Comparison of ENCODE assay signal across 39 mouse cellular contexts in the genomic region with DNA sequence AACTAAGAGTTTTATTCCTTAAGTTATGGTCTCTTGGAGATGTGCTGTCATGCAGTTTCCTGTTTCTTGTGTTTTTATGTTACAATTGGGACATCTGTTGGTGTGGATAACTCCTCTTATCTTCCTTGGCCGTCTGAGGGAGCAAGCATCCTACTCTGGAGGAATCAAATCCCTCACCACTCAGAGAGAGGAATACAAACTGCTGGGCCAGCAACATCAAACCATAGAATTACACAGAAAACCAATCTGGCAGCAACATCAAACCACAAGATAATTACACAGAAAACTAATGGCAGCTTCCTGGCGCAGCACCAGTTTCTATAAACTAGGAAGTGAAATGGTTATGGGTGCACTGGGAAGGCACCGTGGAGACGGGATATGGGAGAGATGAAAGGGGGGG. TPM values are rescaled to one million over a fixed set of nuclear protein-coding genes. Genes with fewer than 3 reads are reported as not detected.
DNase-seq lines count a peak whose midpoint lies in the region; ATAC-seq and TF ChIP-seq lines count a peak whose summit lies in the region.
"Had no signal": no experiment of that assay in that cellular context is flagged by ENCODE, and none has a peak within 500 bp of the region (broad histone marks: within the 10 kb centered on the region; RNA-seq: fewer than 3 reads in every experiment).

No protein-coding gene starts in this region.

- no peak for TF ChIP-seq POLR2A in MEL (IDR thresholded peaks at IDR 0.05; ENCODE audit: control insufficient read depth in 1 of 2, insufficient read depth in 1 of 2, low read depth in 1 of 2, low read length in 2 of 2, poor library complexity in 1 of 2)

- no peaks in the 10 kb centered on the region for H3K4me1 ChIP-seq in forebrain, embryonic 14.5 days (ENCODE audit: control insufficient read depth, insufficient read depth, low read length)
- no peaks in the 10 kb centered on the region for H3K4me1 ChIP-seq in forebrain, embryonic 12.5 days
- H3K4me1 ChIP-seq in kidney, embryonic 14.5 days (ENCODE audit: control insufficient read depth, insufficient read depth, low read length) = no peaks in the 10 kb centered on the region
- H3K4me1 ChIP-seq in MEL (ENCODE audit: control insufficient read depth in 1 of 2, insufficient read depth in 2 of 2, low read length in 2 of 2) = peaks cover 0 to 7% of the 10 kb centered on the region in 2 experiments; a peak in 1 of 4 replicates
- H3K4me1 ChIP-seq: embryonic facial prominence, embryonic 15.5 days; forebrain, embryonic 15.5 days; hindbrain, embryonic 10.5 days; limb, embryonic 10.5 days; limb, embryonic 15.5 days; liver, embryonic 13.5 days; midbrain, embryonic 10.5 days; neural tube, embryonic 13.5 days had no signal

- H3K9me3 ChIP-seq in forebrain, embryonic 14.5 days (replicated peaks; ENCODE audit: control insufficient read depth, low read length) = no peaks in the 10 kb centered on the region
- H3K9me3 ChIP-seq in forebrain, embryonic 12.5 days = no peaks in the 10 kb centered on the region
- H3K9me3 ChIP-seq in kidney, embryonic 14.5 days (ENCODE audit: control insufficient read depth, low read length) = no peaks in the 10 kb centered on the region
- no peaks in the 10 kb centered on the region for H3K9me3 ChIP-seq in MEL (replicated peaks; ENCODE audit: insufficient read depth, low read length)
- H3K9me3 ChIP-seq: embryonic facial prominence, embryonic 15.5 days; forebrain, embryonic 15.5 days; hindbrain, embryonic 10.5 days; limb, embryonic 10.5 days; limb, embryonic 15.5 days; liver, embryonic 13.5 days; midbrain, embryonic 10.5 days; neural tube, embryonic 13.5 days had no signal

- no peaks in the 10 kb centered on the region for H3K79me2 ChIP-seq in MEL (ENCODE audit: control insufficient read depth, insufficient read depth, low read length, poor library complexity)

- no peaks in the 10 kb centered on the region for H3K27me3 ChIP-seq in forebrain, embryonic 14.5 days (replicated peaks; ENCODE audit: control insufficient read depth, insufficient read depth, low read length)
- H3K27me3 ChIP-seq in forebrain, embryonic 12.5 days = peaks cover 3% of the 10 kb centered on the region; the same call in 1 of the 2 replicates
- H3K27me3 ChIP-seq in kidney, embryonic 14.5 days (ENCODE audit: control insufficient read depth, insufficient read depth, low read length) = peaks cover 8% of the 10 kb centered on the region; the same call in 1 of the 2 replicates
- peaks cover 0 to 5% of the 10 kb centered on the region in 2 experiments; a peak in 3 of 4 replicates for H3K27me3 ChIP-seq in MEL (ENCODE audit: control insufficient read depth in 1 of 2, insufficient read depth in 2 of 2, low read length in 2 of 2)
- H3K27me3 ChIP-seq: embryonic facial prominence, embryonic 15.5 days; forebrain, embryonic 15.5 days; limb, embryonic 15.5 days; liver, embryonic 13.5 days; neural tube, embryonic 13.5 days had no signal

- no peak for ATAC-seq in forebrain, embryonic 14.5 days
- no peak for ATAC-seq in forebrain, embryonic 12.5 days (ENCODE audit: low FRiP score)
- ATAC-seq in kidney, embryonic 14.5 days (ENCODE audit: low FRiP score, low TSS enrichment) = no peak
- peak; percentile 83 for ATAC-seq in common myeloid progenitor, adult 5-6 weeks (replicated peaks; ENCODE audit: low read depth, poor library complexity, severe bottlenecking)
- ATAC-seq in erythroblast, adult 5-6 weeks (replicated peaks; ENCODE audit: low FRiP score, poor library complexity, severe bottlenecking) = no peak
- ATAC-seq: forebrain, embryonic 15.5 days; hindbrain, embryonic 16.5 days; midbrain, embryonic 16.5 days had no signal

- TF ChIP-seq CTCF in MEL (IDR thresholded peaks at IDR 0.05 in 2 of 3, conservative IDR thresholded peaks at IDR 0.05 in 1 of 3; ENCODE audit: control insufficient read depth in 1 of 3, insufficient read depth in 1 of 3, low read depth in 2 of 3, low read length in 3 of 3, poor library complexity in 1 of 3, severe bottlenecking in 1 of 3) = no peak

- H3K9ac ChIP-seq in forebrain, embryonic 14.5 days (ENCODE audit: low read length) = no peak overlapping the region
- no peak overlapping the region for H3K9ac ChIP-seq in forebrain, embryonic 12.5 days
- no peak overlapping the region for H3K9ac ChIP-seq in kidney, embryonic 14.5 days (ENCODE audit: low read depth, low read length)
- no peak overlapping the region for H3K9ac ChIP-seq in MEL (ENCODE audit: control insufficient read depth, low read depth, low read length, poor library complexity, severe bottlenecking)
- H3K9ac ChIP-seq: embryonic facial prominence, embryonic 15.5 days; forebrain, embryonic 15.5 days; limb, embryonic 15.5 days; liver, embryonic 13.5 days; neural tube, embryonic 13.5 days had no signal

- TF ChIP-seq RAD21 in MEL (IDR thresholded peaks at IDR 0.05; ENCODE audit: low read depth, low read length) = no peak

- no peak overlapping the region for H3K27ac ChIP-seq in forebrain, embryonic 14.5 days (ENCODE audit: low read depth, low read length)
- no peak overlapping the region for H3K27ac ChIP-seq in forebrain, embryonic 12.5 days
- no peak overlapping the region for H3K27ac ChIP-seq in kidney, embryonic 14.5 days (ENCODE audit: low read depth, low read length)
- no peak overlapping the region for H3K27ac ChIP-seq in MEL (ENCODE audit: control insufficient read depth, low read depth, low read length)
- H3K27ac ChIP-seq: embryonic facial prominence, embryonic 15.5 days; forebrain, embryonic 15.5 days; heart, adult 2 months; hindbrain, embryonic 10.5 days; limb, embryonic 10.5 days; limb, embryonic 15.5 days; liver, embryonic 13.5 days; midbrain, embryonic 10.5 days; neural tube, embryonic 13.5 days had no signal

- no peak overlapping the region for H3K4me3 ChIP-seq in forebrain, embryonic 14.5 days (ENCODE audit: low read depth, low read length)
- no peak overlapping the region for H3K4me3 ChIP-seq in forebrain, embryonic 12.5 days (replicated peaks)
- no peak overlapping the region for H3K4me3 ChIP-seq in kidney, embryonic 14.5 days (ENCODE audit: low read length)
- no peak overlapping the region for H3K4me3 ChIP-seq in MEL (ENCODE audit: control insufficient read depth in 1 of 2, insufficient read depth in 1 of 2, low read depth in 2 of 2, low read length in 2 of 2)
- H3K4me3 ChIP-seq: embryonic facial prominence, embryonic 15.5 days; forebrain, embryonic 15.5 days; heart, adult 2 months; hindbrain, embryonic 10.5 days; limb, embryonic 10.5 days; limb, embryonic 15.5 days; liver, embryonic 13.5 days; midbrain, embryonic 10.5 days; neural tube, embryonic 13.5 days had no signal

- DNase-seq in forebrain, embryonic 14.5 days (ENCODE audit: low spot score) = peak; percentile 16
- peak; percentile 32 to 52 for DNase-seq in kidney, postnatal 4 days
- DNase-seq in MEL (ENCODE audit: low read depth, low spot score) = peak; percentile 60
- DNase-seq in ovary, postnatal 36 days (ENCODE audit: low spot score) = no peak
- DNase-seq: adrenal gland, adult 8-10 months; cerebellum, adult 9-10 months; cerebellum, postnatal 36 days; gastrocnemius, postnatal 36 days; heart, adult 2 months; heart, postnatal 14 days; kidney, adult 18-20 months; layer of hippocampus, postnatal 36 days; liver, embryonic 13.5 days; lung, postnatal 10 days; right cerebral cortex, postnatal 14 days; thymus, postnatal 36 days had no signal

- no peaks in the 10 kb centered on the region for H3K36me3 ChIP-seq in forebrain, embryonic 14.5 days (ENCODE audit: control insufficient read depth, insufficient read depth, low read length)
- H3K36me3 ChIP-seq in forebrain, embryonic 12.5 days (replicated peaks) = no peaks in the 10 kb centered on the region
- H3K36me3 ChIP-seq in kidney, embryonic 14.5 days (ENCODE audit: control insufficient read depth, insufficient read depth, low read length) = no peaks in the 10 kb centered on the region
- no peaks in the 10 kb centered on the region for H3K36me3 ChIP-seq in MEL (ENCODE audit: control insufficient read depth in 1 of 2, insufficient read depth in 2 of 2, low read length in 2 of 2)
- H3K36me3 ChIP-seq: embryonic facial prominence, embryonic 15.5 days; forebrain, embryonic 15.5 days; hindbrain, embryonic 10.5 days; limb, embryonic 10.5 days; limb, embryonic 15.5 days; liver, embryonic 13.5 days; midbrain, embryonic 10.5 days; neural tube, embryonic 13.5 days had no signal

- 76% methylated on average over 4 of the region's 4 CpGs for WGBS in forebrain, embryonic 14.5 days
- 87% methylated on average over 4 of the region's 4 CpGs for WGBS in forebrain, embryonic 12.5 days
- 72% methylated on average over 4 of the region's 4 CpGs for WGBS in kidney, embryonic 14.5 days

- no peak overlapping the region for H3K4me2 ChIP-seq in forebrain, embryonic 14.5 days (ENCODE audit: low read length)
- no peak overlapping the region for H3K4me2 ChIP-seq in forebrain, embryonic 12.5 days
- no peak overlapping the region for H3K4me2 ChIP-seq in kidney, embryonic 14.5 days (replicated peaks; ENCODE audit: low read depth, low read length)
- H3K4me2 ChIP-seq: embryonic facial prominence, embryonic 15.5 days; forebrain, embryonic 15.5 days; limb, embryonic 15.5 days; liver, embryonic 13.5 days; neural tube, embryonic 13.5 days had no signal

- TF ChIP-seq EP300 in MEL (IDR thresholded peaks at IDR 0.05; ENCODE audit: low read depth in 1 of 2, low read length in 2 of 2) = peak; percentile 37 to 60; a peak in 3 of 4 replicates

RNA-seq across cellular contexts. Expression of gene Olfr12, which starts 10.6 kb away (rescaled TPM):
- not detected in 2 replicates for polyA plus RNA-seq in forebrain, embryonic 14.5 days (2014; fragmentation: Nextera tagmentation; extraction: Ambion mirVana)
- polyA plus RNA-seq in forebrain, embryonic 12.5 days (2016; fragmentation: Nextera tagmentation; extraction: Ambion mirVana) = not detected in 2 replicates
- polyA plus RNA-seq in kidney, embryonic 14.5 days (2014; fragmentation: Nextera tagmentation; extraction: Ambion mirVana) = not detected in 2 replicates
- total RNA-seq in MEL (2012; rRNA removed) = not detected in 2 replicates
- polyA plus RNA-seq in MEL (2012; ENCODE audit: insufficient read depth in 1 of 2, insufficient read length in 2 of 2, low read depth in 1 of 2, low replicate concordance in 2 of 2, missing spikeins in 1 of 2) = not detected
- not detected in 2 replicates for total RNA-seq in common myeloid progenitor, adult 5-6 weeks (2017)
- total RNA-seq in erythroblast, adult 5-6 weeks (2015; ENCODE audit: low replicate concordance) = not detected in 2 replicates
- not detected in 2 replicates for total RNA-seq in erythroblast, adult 5-6 weeks (2017; ENCODE audit: low replicate concordance)
- total RNA-seq: adrenal gland, adult 8-10 months; adrenal gland, postnatal 4 days; gastrocnemius, adult 18-20 months; gastrocnemius, postnatal 36 days; heart, adult 2 months; heart, postnatal 14 days; layer of hippocampus, postnatal 36 days; left cerebral cortex, postnatal 10 days had no signal
- polyA plus RNA-seq: forebrain, embryonic 15.5 days; heart, adult 2 months; heart, embryonic 14.5 days; hindbrain, embryonic 16.5 days; intestine, embryonic 14.5 days; large intestine, adult 2 months; limb, embryonic 10.5 days; limb, embryonic 15.5 days; liver, embryonic 13.5 days; midbrain, embryonic 10.5 days; midbrain, embryonic 16.5 days; neural tube, embryonic 13.5 days; small intestine, adult 2 months; stomach, embryonic 14.5 days had no signal

RNA-seq across cellular contexts. Expression of gene Cops9, which starts 13.6 kb away (rescaled TPM):
- 509 and 677 TPM in 2 replicates for polyA plus RNA-seq in forebrain, embryonic 14.5 days (2014; fragmentation: Nextera tagmentation; extraction: Ambion mirVana)
- 383 and 390 TPM in 2 replicates for polyA plus RNA-seq in forebrain, embryonic 12.5 days (2016; fragmentation: Nextera tagmentation; extraction: Ambion mirVana)
- polyA plus RNA-seq in kidney, embryonic 14.5 days (2014; fragmentation: Nextera tagmentation; extraction: Ambion mirVana) = 414 and 584 TPM in 2 replicates
- 550 and 618 TPM in 2 replicates for total RNA-seq in MEL (2012; rRNA removed)
- 100 to 1,000 TPM in 1 of 2 experiments, not detected in 1; 377 TPM for polyA plus RNA-seq in MEL (2012; ENCODE audit: insufficient read depth in 1 of 2, insufficient read length in 2 of 2, low read depth in 1 of 2, low replicate concordance in 2 of 2, missing spikeins in 1 of 2)
- total RNA-seq in common myeloid progenitor, adult 5-6 weeks (2017) = 124 and 156 TPM in 2 replicates
- 37.2 and 48.6 TPM in 2 replicates for total RNA-seq in erythroblast, adult 5-6 weeks (2015; ENCODE audit: low replicate concordance)
- total RNA-seq in erythroblast, adult 5-6 weeks (2017; ENCODE audit: low replicate concordance) = 8.2 and 24.3 TPM in 2 replicates

RNA-seq across cellular contexts. Expression of gene Otos, which starts 20.4 kb away (rescaled TPM):
- 0.11 TPM in 1 of 2 replicates, not detected in the other for polyA plus RNA-seq in forebrain, embryonic 14.5 days (2014; fragmentation: Nextera tagmentation; extraction: Ambion mirVana)
- polyA plus RNA-seq in forebrain, embryonic 12.5 days (2016; fragmentation: Nextera tagmentation; extraction: Ambion mirVana) = 0.12 and 0.20 TPM in 2 replicates
- 0.43 TPM in 1 of 2 replicates, not detected in the other for polyA plus RNA-seq in kidney, embryonic 14.5 days (2014; fragmentation: Nextera tagmentation; extraction: Ambion mirVana)
- total RNA-seq in MEL (2012; rRNA removed) = 1.2 and 1.8 TPM in 2 replicates
- 1 to 10 TPM in 1 of 2 experiments, not detected in 1; 6.3 TPM for polyA plus RNA-seq in MEL (2012; ENCODE audit: insufficient read depth in 1 of 2, insufficient read length in 2 of 2, low read depth in 1 of 2, low replicate concordance in 2 of 2, missing spikeins in 1 of 2)
- 6.0 and 8.2 TPM in 2 replicates for total RNA-seq in common myeloid progenitor, adult 5-6 weeks (2017)
- not detected in 2 replicates for total RNA-seq in erythroblast, adult 5-6 weeks (2015; ENCODE audit: low replicate concordance)
- total RNA-seq in erythroblast, adult 5-6 weeks (2017; ENCODE audit: low replicate concordance) = 0.70 and 1.1 TPM in 2 replicates
- total RNA-seq: gastrocnemius, adult 18-20 months; gastrocnemius, postnatal 36 days; heart, adult 2 months; heart, postnatal 14 days; left cerebral cortex, postnatal 10 days had no signal
- polyA plus RNA-seq: forebrain, embryonic 15.5 days; heart, adult 2 months; heart, embryonic 14.5 days; limb, embryonic 10.5 days; limb, embryonic 15.5 days; liver, embryonic 13.5 days; neural tube, embryonic 13.5 days; stomach, embryonic 14.5 days; testis, adult 2 months had no signal

RNA-seq across cellular contexts. Expression of gene Olfr1410, which starts 22.6 kb away (rescaled TPM):
- not detected in 2 replicates for polyA plus RNA-seq in forebrain, embryonic 14.5 days (2014; fragmentation: Nextera tagmentation; extraction: Ambion mirVana)
- polyA plus RNA-seq in forebrain, embryonic 12.5 days (2016; fragmentation: Nextera tagmentation; extraction: Ambion mirVana) = not detected in 2 replicates
- not detected in 2 replicates for polyA plus RNA-seq in kidney, embryonic 14.5 days (2014; fragmentation: Nextera tagmentation; extraction: Ambion mirVana)
- 0.07 TPM in 1 of 2 replicates, not detected in the other for total RNA-seq in MEL (2012; rRNA removed)
- not detected for polyA plus RNA-seq in MEL (2012; ENCODE audit: insufficient read depth in 1 of 2, insufficient read length in 2 of 2, low read depth in 1 of 2, low replicate concordance in 2 of 2, missing spikeins in 1 of 2)
- not detected in 2 replicates for total RNA-seq in common myeloid progenitor, adult 5-6 weeks (2017)
- total RNA-seq in erythroblast, adult 5-6 weeks (2015; ENCODE audit: low replicate concordance) = not detected in 2 replicates
- total RNA-seq in erythroblast, adult 5-6 weeks (2017; ENCODE audit: low replicate concordance) = not detected in 2 replicates
- total RNA-seq: adrenal gland, adult 8-10 months; adrenal gland, postnatal 4 days; gastrocnemius, adult 18-20 months; gastrocnemius, postnatal 36 days; heart, adult 2 months; heart, postnatal 14 days; layer of hippocampus, postnatal 36 days; left cerebral cortex, postnatal 10 days had no signal
- polyA plus RNA-seq: embryonic facial prominence, embryonic 15.5 days; forebrain, embryonic 15.5 days; frontal cortex, adult 2 months; heart, adult 2 months; heart, embryonic 14.5 days; hindbrain, embryonic 10.5 days; hindbrain, embryonic 16.5 days; intestine, embryonic 14.5 days; large intestine, adult 2 months; limb, embryonic 10.5 days; limb, embryonic 15.5 days; liver, embryonic 13.5 days; midbrain, embryonic 10.5 days; midbrain, embryonic 16.5 days; neural tube, embryonic 13.5 days; small intestine, adult 2 months; stomach, embryonic 14.5 days had no signal

RNA-seq across cellular contexts. Expression of gene Olfr1411, which starts 34.0 kb away (rescaled TPM):
- polyA plus RNA-seq in forebrain, embryonic 14.5 days (2014; fragmentation: Nextera tagmentation; extraction: Ambion mirVana) = not detected in 2 replicates
- not detected in 2 replicates for polyA plus RNA-seq in forebrain, embryonic 12.5 days (2016; fragmentation: Nextera tagmentation; extraction: Ambion mirVana)
- not detected in 2 replicates for polyA plus RNA-seq in kidney, embryonic 14.5 days (2014; fragmentation: Nextera tagmentation; extraction: Ambion mirVana)
- total RNA-seq in MEL (2012; rRNA removed) = not detected in 2 replicates
- polyA plus RNA-seq in MEL (2012; ENCODE audit: insufficient read depth in 1 of 2, insufficient read length in 2 of 2, low read depth in 1 of 2, low replicate concordance in 2 of 2, missing spikeins in 1 of 2) = not detected
- total RNA-seq in common myeloid progenitor, adult 5-6 weeks (2017) = not detected in 2 replicates
- not detected in 2 replicates for total RNA-seq in erythroblast, adult 5-6 weeks (2015; ENCODE audit: low replicate concordance)
- not detected in 2 replicates for total RNA-seq in erythroblast, adult 5-6 weeks (2017; ENCODE audit: low replicate concordance)
- total RNA-seq: adrenal gland, adult 8-10 months; adrenal gland, postnatal 4 days; gastrocnemius, adult 18-20 months; gastrocnemius, postnatal 36 days; heart, adult 2 months; heart, postnatal 14 days; layer of hippocampus, postnatal 36 days; left cerebral cortex, postnatal 10 days had no signal
- polyA plus RNA-seq: embryonic facial prominence, embryonic 15.5 days; forebrain, embryonic 15.5 days; frontal cortex, adult 2 months; heart, adult 2 months; heart, embryonic 14.5 days; hindbrain, embryonic 10.5 days; hindbrain, embryonic 16.5 days; intestine, embryonic 14.5 days; large intestine, adult 2 months; limb, embryonic 10.5 days; limb, embryonic 15.5 days; liver, embryonic 13.5 days; midbrain, embryonic 10.5 days; midbrain, embryonic 16.5 days; neural tube, embryonic 13.5 days; small intestine, adult 2 months; stomach, embryonic 14.5 days; testis, adult 2 months had no signal
